Mouse (Mus musculus): Measurements from ENCODE around the gene Gpr137. TPM values are rescaled to one million over a fixed set of nuclear protein-coding genes. Genes with fewer than 3 reads are reported as not detected.

Gene Gpr137
- polyA plus RNA-seq, 1 experiment from 2014 or later = 5.3 TPM

DNA sequence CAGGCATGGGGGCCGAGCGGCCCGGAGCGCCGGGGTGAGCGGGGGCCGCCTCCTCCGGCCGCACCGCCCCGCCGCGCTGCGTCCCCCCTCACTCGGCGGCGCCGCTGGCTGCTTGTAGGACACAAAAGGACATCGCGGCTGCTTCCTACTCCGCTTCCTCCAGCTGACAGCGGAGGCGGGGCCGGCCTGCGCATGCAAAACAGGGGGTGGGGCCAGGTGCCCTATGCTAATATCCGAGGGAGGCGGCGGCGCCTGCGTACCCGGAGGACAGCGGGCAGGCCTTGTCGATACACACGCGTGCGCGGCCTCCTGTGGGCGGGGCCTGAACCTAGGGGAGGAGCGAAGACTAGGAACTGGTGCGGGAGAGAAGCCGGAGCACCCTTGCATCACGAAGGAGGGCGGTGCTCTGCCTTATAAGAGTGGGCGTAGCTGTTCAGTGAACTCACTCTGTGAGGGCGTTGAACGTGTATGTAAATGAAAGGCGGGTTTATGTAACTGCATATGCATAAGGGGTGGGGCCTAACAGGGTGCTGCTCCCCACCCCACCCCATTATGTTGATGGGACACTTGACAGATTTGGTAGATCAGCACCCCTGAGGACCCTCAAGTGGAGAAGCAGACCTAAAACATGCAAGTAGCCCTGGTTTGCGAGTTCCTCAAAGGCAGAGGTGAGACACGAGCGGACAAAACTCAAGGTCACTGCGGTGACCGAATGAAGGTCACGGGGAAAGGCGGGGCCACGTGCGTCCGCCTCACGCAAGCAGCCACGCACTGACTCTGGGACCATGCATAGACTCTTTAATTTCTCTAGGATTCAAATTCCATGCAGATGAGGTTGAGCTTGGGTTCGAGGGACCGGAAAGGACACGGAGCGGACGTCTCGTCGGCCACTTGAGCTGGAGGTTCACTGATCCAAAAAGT lies 20.4 kb downstream of the Gpr137 start, which contains the start of gene Esrra:
Gene Esrra, minus strand, starts transcription at position 167 of the 921 bp plus-strand sequence.
- H3K4me2 ChIP-seq (ENCODE audit: low read depth, low read length) = peak within 1 kb of the TSS; percentile 100
- ATAC-seq (ENCODE audit: low read depth) = peak; percentile 92
- peak within 1 kb of the TSS; percentile 84 for H3K9ac ChIP-seq (ENCODE audit: low read depth, low read length)
- H3K27ac ChIP-seq (ENCODE audit: low read length) = peak within 1 kb of the TSS; percentile 86
- WGBS (ENCODE audit: insufficient replicate concordance) = under 1% methylated on average over 62 of the region's 66 CpGs
- no peaks in the 10 kb centered on the region for H3K9me3 ChIP-seq (replicated peaks; ENCODE audit: control insufficient read depth, low read length)
- H3K27me3 ChIP-seq (ENCODE audit: control insufficient read depth, insufficient read depth, low read depth, low read length) = peaks cover 39% of the 10 kb centered on the region
- H3K36me3 ChIP-seq (ENCODE audit: control insufficient read depth, insufficient read depth) = no peaks in the 10 kb centered on the region
- H3K4me1 ChIP-seq (ENCODE audit: control insufficient read depth, low read depth, low read length) = peaks cover 42% of the 10 kb centered on the region
- peak within 1 kb of the TSS; percentile 82 for H3K4me3 ChIP-seq (ENCODE audit: low read depth, low read length)

DNA sequence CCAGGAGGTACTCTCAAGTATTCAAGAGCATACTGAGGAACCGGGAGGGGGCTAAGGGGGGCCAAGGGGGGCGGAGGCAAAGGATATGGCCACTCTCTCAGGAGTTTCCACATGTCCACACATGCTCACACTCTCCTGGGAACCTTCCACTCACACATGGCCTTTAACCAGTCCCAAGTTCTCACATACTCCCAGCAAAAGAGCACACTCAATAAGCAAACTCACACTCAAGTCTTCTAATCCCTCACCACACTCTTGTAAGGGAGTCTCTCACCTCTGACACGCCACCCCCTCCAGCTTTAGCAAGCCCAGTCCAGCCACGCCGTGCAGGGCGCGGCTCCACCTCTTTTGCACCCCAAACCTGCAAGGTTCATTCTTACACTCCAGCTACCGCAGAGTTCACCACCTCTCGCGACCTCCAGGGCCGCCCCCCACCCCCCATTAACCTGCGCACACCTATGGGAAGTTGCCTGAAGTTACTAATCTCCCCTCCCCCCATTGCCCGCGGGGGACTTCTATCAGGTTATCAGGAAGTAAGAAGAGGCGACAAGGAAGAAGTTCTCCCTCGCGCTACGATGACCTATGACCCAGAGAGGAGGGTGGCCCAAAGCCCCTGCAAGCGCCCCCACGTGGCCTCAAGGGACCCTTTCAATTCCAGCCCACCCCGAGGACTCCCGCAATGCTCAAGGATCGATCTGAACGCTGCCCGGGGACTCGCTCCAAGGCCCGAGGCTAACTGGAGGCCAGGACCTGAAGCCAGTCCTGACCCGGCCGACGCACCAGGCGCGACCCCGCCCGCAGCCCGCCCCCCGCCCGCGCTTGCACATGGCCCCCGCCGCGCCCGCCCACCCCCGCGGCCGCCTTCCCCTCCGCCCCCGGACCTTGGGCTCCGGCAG lies 21.3 kb downstream of the Gpr137 start:
- peaks cover 30% of the 10 kb centered on the region for H3K27me3 ChIP-seq (ENCODE audit: control insufficient read depth, insufficient read depth, low read depth, low read length)
- H3K9ac ChIP-seq (ENCODE audit: low read depth, low read length) = peak overlapping the region; percentile 84
- H3K4me3 ChIP-seq (ENCODE audit: low read depth, low read length) = peak overlapping the region; percentile 82
- no peaks in the 10 kb centered on the region for H3K9me3 ChIP-seq (replicated peaks; ENCODE audit: control insufficient read depth, low read length)
- H3K4me1 ChIP-seq (ENCODE audit: control insufficient read depth, low read depth, low read length) = peaks cover 38% of the 10 kb centered on the region
- peak overlapping the region; percentile 86 for H3K27ac ChIP-seq (ENCODE audit: low read length)
- under 1% methylated on average over 48 of the region's 48 CpGs for WGBS (ENCODE audit: insufficient replicate concordance)
- no peaks in the 10 kb centered on the region for H3K36me3 ChIP-seq (ENCODE audit: control insufficient read depth, insufficient read depth)
- no peak; the same call in 1 of the 2 replicates for ATAC-seq (ENCODE audit: low read depth)
- peak overlapping the region; percentile 100 for H3K4me2 ChIP-seq (ENCODE audit: low read depth, low read length)

DNA sequence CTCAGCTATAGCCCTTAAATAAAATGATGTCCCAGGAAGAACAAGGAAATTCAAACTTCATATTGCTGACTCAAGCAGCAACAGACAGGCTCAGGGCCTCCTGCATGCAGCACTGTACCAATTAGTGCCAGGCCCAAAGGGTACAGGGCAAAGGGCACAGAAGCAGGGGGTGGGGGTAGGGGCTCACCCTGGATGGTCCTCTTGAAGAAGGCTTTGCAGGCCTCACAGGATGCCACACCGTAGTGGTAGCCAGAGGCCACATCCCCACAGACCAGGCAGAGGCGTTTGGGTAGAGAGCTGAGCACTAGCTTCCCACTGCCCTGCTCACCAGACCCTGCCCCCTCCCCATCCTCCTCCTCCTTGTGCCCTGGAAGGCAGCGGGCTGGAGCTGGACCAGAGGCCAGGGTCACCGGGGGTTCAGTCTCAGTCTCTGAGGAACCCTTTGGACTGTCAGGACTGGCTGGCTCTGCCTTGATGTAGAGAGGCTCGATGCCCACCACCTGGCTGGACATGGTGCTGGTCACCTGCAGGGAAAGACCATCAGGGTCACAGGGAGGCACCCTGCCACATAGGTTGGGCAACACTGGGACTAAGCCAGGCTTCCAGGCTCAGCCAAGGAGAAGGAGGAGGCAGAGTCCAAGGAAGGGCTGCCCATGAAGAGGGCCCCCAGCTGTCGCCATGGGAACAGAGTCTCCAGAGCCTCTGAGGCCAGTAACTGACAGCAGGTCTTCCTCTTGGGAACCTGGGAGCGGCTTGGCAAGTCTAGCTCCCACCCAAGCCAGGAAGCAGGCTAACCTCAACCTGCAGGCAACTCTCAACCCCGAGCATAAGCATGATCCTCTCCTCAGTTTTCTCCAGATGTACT lies 22.2 kb downstream of the Gpr137 start:
- Histone ChIP-seq H3K4me1 (ENCODE audit: control insufficient read depth, low read depth, low read length) (peaks cover 43% of the 10 kb centered on the region), H3K27me3 (ENCODE audit: control insufficient read depth, insufficient read depth, low read depth, low read length) (peaks cover 21% of the 10 kb centered on the region), H3K9ac (ENCODE audit: low read depth, low read length) (peak overlapping the region; percentile 84), H3K27ac (ENCODE audit: low read length) (peak overlapping the region; percentile 86; the same call in 1 of the 2 replicates), H3K9me3 (replicated peaks; ENCODE audit: control insufficient read depth, low read length) (no peaks in the 10 kb centered on the region), H3K4me2 (ENCODE audit: low read depth, low read length) (peak overlapping the region; percentile 100), H3K36me3 (ENCODE audit: control insufficient read depth, insufficient read depth) (no peaks in the 10 kb centered on the region), H3K4me3 (ENCODE audit: low read depth, low read length) (peak overlapping the region; percentile 82)
- WGBS (ENCODE audit: insufficient replicate concordance) = 46% methylated on average over 8 of the region's 8 CpGs
- no peak for ATAC-seq (ENCODE audit: low read depth)

DNA sequence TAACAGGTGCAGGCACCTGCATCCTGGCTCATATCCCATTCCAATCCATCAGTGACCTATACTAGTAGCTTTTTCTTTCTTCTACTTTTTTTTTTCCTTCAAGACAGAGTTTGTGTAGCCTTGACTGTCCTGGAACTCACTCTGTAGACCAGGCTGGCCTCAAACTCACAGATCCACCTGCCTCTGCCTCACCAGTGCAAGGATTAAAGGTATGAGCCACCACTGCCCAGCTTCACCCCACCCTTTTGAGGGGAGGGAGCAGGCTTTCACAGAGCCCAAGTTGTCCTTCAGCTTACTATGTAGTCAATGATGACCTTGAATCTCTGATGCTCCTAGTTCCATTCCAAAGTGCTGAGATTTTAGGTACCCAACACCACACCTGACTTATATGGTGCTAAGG lies 22.8 kb downstream of the Gpr137 start:
- Histone ChIP-seq H3K4me3 (ENCODE audit: low read depth, low read length) (no peak overlapping the region), H3K27ac (ENCODE audit: low read length) (no peak overlapping the region), H3K36me3 (ENCODE audit: control insufficient read depth, insufficient read depth) (no peaks in the 10 kb centered on the region), H3K4me2 (ENCODE audit: low read depth, low read length) (no peak overlapping the region), H3K9ac (ENCODE audit: low read depth, low read length) (no peak overlapping the region), H3K27me3 (ENCODE audit: control insufficient read depth, insufficient read depth, low read depth, low read length) (peaks cover 15% of the 10 kb centered on the region), H3K4me1 (ENCODE audit: control insufficient read depth, low read depth, low read length) (peaks cover 39% of the 10 kb centered on the region), H3K9me3 (replicated peaks; ENCODE audit: control insufficient read depth, low read length) (no peaks in the 10 kb centered on the region)
- ATAC-seq (ENCODE audit: low read depth) = no peak

DNA sequence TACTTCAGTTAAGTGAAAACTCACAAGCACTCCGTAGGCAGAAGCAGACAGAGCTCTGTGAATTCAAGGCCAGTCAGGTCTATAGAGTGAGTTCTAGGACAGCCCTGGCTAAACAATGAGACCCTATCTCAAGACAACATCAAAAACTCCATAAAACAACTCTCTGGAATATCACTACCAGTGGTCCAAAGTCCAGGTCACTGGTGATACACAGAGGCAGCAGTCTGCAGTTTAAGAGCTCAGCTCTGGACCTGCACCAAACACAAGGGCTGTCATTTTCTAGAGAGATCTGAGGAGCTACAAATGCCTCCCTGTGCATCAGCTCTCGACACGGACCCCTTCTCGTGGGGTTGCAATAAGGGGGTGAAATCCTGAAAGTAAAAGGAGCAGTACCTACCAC lies 24.0 kb downstream of the Gpr137 start:
- H3K4me1 ChIP-seq (ENCODE audit: control insufficient read depth, low read depth, low read length) = peaks cover 39% of the 10 kb centered on the region

DNA sequence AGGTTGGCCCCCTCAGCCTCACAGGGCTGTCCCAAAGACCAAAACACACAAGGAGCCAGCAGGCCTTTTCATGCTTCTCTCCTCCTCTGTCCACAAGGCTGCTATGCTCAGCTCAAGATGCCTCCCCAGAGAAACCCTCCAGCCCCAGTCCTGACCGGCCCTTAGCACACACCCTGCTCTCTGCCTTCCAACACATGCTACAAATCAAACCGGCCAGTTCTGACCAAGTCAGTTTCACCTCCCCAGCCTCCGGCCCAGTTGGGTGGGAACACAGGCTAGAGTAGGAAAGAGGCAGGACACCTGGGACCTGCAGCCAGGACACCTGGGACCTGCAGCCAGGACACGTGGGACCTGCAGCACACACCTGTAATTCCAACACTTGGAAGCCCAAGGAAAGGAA lies 25.8 kb downstream of the Gpr137 start:
- no peaks in the 10 kb centered on the region for H3K27me3 ChIP-seq (ENCODE audit: control insufficient read depth, insufficient read depth, low read depth, low read length)
- no peak overlapping the region for H3K4me2 ChIP-seq (ENCODE audit: low read depth, low read length)
- H3K4me3 ChIP-seq (ENCODE audit: low read depth, low read length) = no peak overlapping the region
- ATAC-seq (ENCODE audit: low read depth) = no peak
- no peak overlapping the region for H3K9ac ChIP-seq (ENCODE audit: low read depth, low read length)
- peaks cover 27% of the 10 kb centered on the region for H3K4me1 ChIP-seq (ENCODE audit: control insufficient read depth, low read depth, low read length)
- H3K36me3 ChIP-seq (ENCODE audit: control insufficient read depth, insufficient read depth) = no peaks in the 10 kb centered on the region; the same call in 1 of the 2 replicates
- 73% methylated on average over 4 of the region's 4 CpGs for WGBS (ENCODE audit: insufficient replicate concordance)
- H3K9me3 ChIP-seq (replicated peaks; ENCODE audit: control insufficient read depth, low read length) = no peaks in the 10 kb centered on the region
- no peak overlapping the region for H3K27ac ChIP-seq (ENCODE audit: low read length)

More for the DNA sequence above, 24.0 kb downstream of the Gpr137 start:
- Histone ChIP-seq H3K9ac (ENCODE audit: low read depth, low read length) (no peak overlapping the region), H3K27me3 (ENCODE audit: control insufficient read depth, insufficient read depth, low read depth, low read length) (peaks cover 4% of the 10 kb centered on the region), H3K4me3 (ENCODE audit: low read depth, low read length) (no peak overlapping the region), H3K27ac (ENCODE audit: low read length) (no peak overlapping the region), H3K36me3 (ENCODE audit: control insufficient read depth, insufficient read depth) (no peaks in the 10 kb centered on the region; the same call in 1 of the 2 replicates), H3K4me2 (ENCODE audit: low read depth, low read length) (no peak overlapping the region), H3K9me3 (replicated peaks; ENCODE audit: control insufficient read depth, low read length) (no peaks in the 10 kb centered on the region)
- 72% methylated on average over 4 of the region's 4 CpGs for WGBS (ENCODE audit: insufficient replicate concordance)
- ATAC-seq (ENCODE audit: low read depth) = no peak

DNA sequence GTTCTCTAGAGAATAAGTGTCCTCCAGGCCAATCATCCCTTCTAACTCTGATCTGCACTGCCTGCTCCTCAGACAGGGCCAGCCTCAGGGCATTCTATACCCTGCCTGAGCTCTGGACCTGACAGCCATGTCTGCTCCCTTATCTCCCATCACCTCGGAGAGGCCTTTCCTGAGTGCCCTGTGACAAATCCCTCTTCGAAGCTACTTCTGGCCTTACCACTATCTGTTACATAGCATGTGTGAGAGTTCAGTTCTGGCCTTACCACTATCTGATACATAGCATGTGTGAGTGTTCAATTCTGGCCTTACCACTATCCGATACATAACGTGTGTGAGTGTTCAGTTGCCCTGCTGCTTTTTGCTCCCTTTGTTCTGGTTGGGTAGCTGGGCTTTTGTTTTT lies 27.0 kb downstream of the Gpr137 start:
- no peaks in the 10 kb centered on the region for H3K9me3 ChIP-seq (replicated peaks; ENCODE audit: control insufficient read depth, low read length)
- no peaks in the 10 kb centered on the region; the same call in 1 of the 2 replicates for H3K36me3 ChIP-seq (ENCODE audit: control insufficient read depth, insufficient read depth)
- WGBS (ENCODE audit: insufficient replicate concordance) = 16% methylated on average over 4 of the region's 4 CpGs
- H3K27me3 ChIP-seq (ENCODE audit: control insufficient read depth, insufficient read depth, low read depth, low read length) = no peaks in the 10 kb centered on the region
- peak overlapping the region; percentile 41 for H3K27ac ChIP-seq (ENCODE audit: low read length)
- ATAC-seq (ENCODE audit: low read depth) = peak; percentile 52
- no peak overlapping the region for H3K4me3 ChIP-seq (ENCODE audit: low read depth, low read length)
- H3K4me1 ChIP-seq (ENCODE audit: control insufficient read depth, low read depth, low read length) = peaks cover 25% of the 10 kb centered on the region
- H3K9ac ChIP-seq (ENCODE audit: low read depth, low read length) = no peak overlapping the region
- H3K4me2 ChIP-seq (ENCODE audit: low read depth, low read length) = no peak overlapping the region

DNA sequence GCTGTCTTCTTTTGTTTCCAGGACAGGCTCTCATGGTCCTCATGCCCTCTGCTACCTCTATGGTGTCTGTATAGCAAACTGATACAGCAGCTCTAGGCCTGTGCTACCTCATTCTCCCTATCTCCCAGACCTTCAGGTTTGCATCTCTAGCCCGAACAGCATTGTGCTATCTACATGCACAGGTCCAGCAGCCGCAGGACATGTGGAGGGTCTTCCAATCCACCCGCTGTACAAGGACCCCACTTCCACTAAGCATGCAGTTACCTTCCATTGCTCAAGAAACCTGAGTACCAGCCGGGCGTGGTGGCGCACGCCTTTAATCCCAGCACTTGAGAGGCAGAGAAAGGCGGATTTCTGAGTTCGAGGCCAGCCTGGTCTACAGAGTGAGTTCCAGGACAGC lies 27.7 kb downstream of the Gpr137 start:
- WGBS (ENCODE audit: insufficient replicate concordance) = 78% methylated on average over 9 of the region's 9 CpGs
- H3K4me1 ChIP-seq (ENCODE audit: control insufficient read depth, low read depth, low read length) = peaks cover 18% of the 10 kb centered on the region

More for the DNA sequence above, 27.7 kb downstream of the Gpr137 start:
- no peak overlapping the region for H3K4me3 ChIP-seq (ENCODE audit: low read depth, low read length)
- no peaks in the 10 kb centered on the region; the same call in 1 of the 2 replicates for H3K36me3 ChIP-seq (ENCODE audit: control insufficient read depth, insufficient read depth)
- H3K27ac ChIP-seq (ENCODE audit: low read length) = no peak overlapping the region
- ATAC-seq (ENCODE audit: low read depth) = no peak
- no peaks in the 10 kb centered on the region for H3K9me3 ChIP-seq (replicated peaks; ENCODE audit: control insufficient read depth, low read length)
- no peaks in the 10 kb centered on the region for H3K27me3 ChIP-seq (ENCODE audit: control insufficient read depth, insufficient read depth, low read depth, low read length)
- H3K9ac ChIP-seq (ENCODE audit: low read depth, low read length) = no peak overlapping the region
- no peak overlapping the region for H3K4me2 ChIP-seq (ENCODE audit: low read depth, low read length)
